Mouse (Mus musculus): ENCODE data around the gene Crygc. TPM values are rescaled to one million over a fixed set of nuclear protein-coding genes. Genes with fewer than 3 reads are reported as not detected.

Gene Crygc
- polyA plus RNA-seq, 1 experiment from 2014 or later = not detected

GRCm38 (mm10) chr1:65103273-65103672, 29.8 kb upstream of the Crygc start, which contains the start of gene Cryga:
TSS of gene Cryga (minus strand) at chr1:65103373.
- 90% methylated on average over 11 of the region's 11 CpGs for WGBS
- Histone ChIP-seq H3K9me3 (no peaks in the 10 kb centered on the region), H3K4me2 (no peak within 1 kb of the TSS), H3K4me1 (no peaks in the 10 kb centered on the region), H3K9ac (no peak within 1 kb of the TSS), H3K36me3 (no peaks in the 10 kb centered on the region), H3K27me3 (no peaks in the 10 kb centered on the region), H3K27ac (no peak within 1 kb of the TSS), H3K4me3 (no peak within 1 kb of the TSS)
- no peak for ATAC-seq (ENCODE audit: insufficient number of reproducible peaks, insufficient read depth, low FRiP score, low TSS enrichment, low read depth)

GRCm38 (mm10) chr1:65096953-65097352, 23.5 kb upstream of the Crygc start:
- no peaks in the 10 kb centered on the region for H3K36me3 ChIP-seq
- H3K9ac ChIP-seq = no peak overlapping the region
- no peaks in the 10 kb centered on the region for H3K27me3 ChIP-seq
- 83% methylated on average over 3 of the region's 3 CpGs for WGBS
- H3K9me3 ChIP-seq = no peaks in the 10 kb centered on the region
- no peak overlapping the region for H3K4me2 ChIP-seq
- no peak; the same call in 1 of the 2 replicates for ATAC-seq (ENCODE audit: insufficient number of reproducible peaks, insufficient read depth, low FRiP score, low TSS enrichment, low read depth)
- H3K4me1 ChIP-seq = no peaks in the 10 kb centered on the region
- no peak overlapping the region for H3K4me3 ChIP-seq
- H3K27ac ChIP-seq = no peak overlapping the region

DNA sequence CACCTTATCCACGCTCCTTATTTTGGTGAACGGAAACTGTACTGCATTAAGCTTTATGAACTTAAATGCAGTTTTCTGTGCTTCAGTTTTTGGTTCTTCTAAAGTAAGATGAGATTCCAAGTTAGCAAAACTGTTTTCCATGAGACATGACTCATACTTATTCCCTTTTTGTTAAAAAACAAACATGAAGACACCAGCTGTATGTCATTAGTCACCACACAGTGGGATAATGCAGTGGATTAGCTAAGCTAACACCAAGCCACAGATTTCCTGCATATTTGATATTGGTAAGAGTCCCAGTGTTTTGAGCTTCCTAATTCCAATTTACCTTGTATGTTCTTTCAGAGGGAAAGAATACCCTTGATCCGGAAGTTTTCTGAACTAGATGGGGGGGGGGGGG, 18.1 kb upstream of the Crygc start:
- H3K27me3 ChIP-seq = no peaks in the 10 kb centered on the region
- no peaks in the 10 kb centered on the region for H3K4me1 ChIP-seq
- WGBS = 78% methylated on average over 3 of the region's 3 CpGs
- H3K36me3 ChIP-seq = no peaks in the 10 kb centered on the region
- H3K27ac ChIP-seq = no peak overlapping the region
- no peaks in the 10 kb centered on the region for H3K9me3 ChIP-seq
- no peak overlapping the region for H3K9ac ChIP-seq
- H3K4me3 ChIP-seq = no peak overlapping the region
- no peak overlapping the region for H3K4me2 ChIP-seq
- ATAC-seq (ENCODE audit: insufficient number of reproducible peaks, insufficient read depth, low FRiP score, low TSS enrichment, low read depth) = no peak

- Histone ChIP-seq H3K4me1 (no peaks in the 10 kb centered on the region), H3K27ac (no peak overlapping the region), H3K27me3 (no peaks in the 10 kb centered on the region), H3K9ac (no peak overlapping the region), H3K4me3 (no peak overlapping the region), H3K4me2 (no peak overlapping the region), H3K36me3 (no peaks in the 10 kb centered on the region), H3K9me3 (no peaks in the 10 kb centered on the region)
- ATAC-seq (ENCODE audit: insufficient number of reproducible peaks, insufficient read depth, low FRiP score, low TSS enrichment, low read depth) = no peak
- WGBS = 70% methylated on average over 2 of the region's 2 CpGs
Measured at GRCm38 (mm10) chr1:65090370-65090769, 16.9 kb upstream of the Crygc start.

GRCm38 (mm10) chr1:65088567-65089356, 15.3 kb upstream of the Crygc start:
- 72% methylated on average over 6 of the region's 6 CpGs for WGBS
- no peaks in the 10 kb centered on the region for H3K9me3 ChIP-seq
- H3K9ac ChIP-seq = no peak overlapping the region
- no peak overlapping the region for H3K4me3 ChIP-seq
- no peaks in the 10 kb centered on the region for H3K4me1 ChIP-seq
- H3K36me3 ChIP-seq = no peaks in the 10 kb centered on the region
- no peak overlapping the region for H3K27ac ChIP-seq
- H3K4me2 ChIP-seq = no peak overlapping the region
- ATAC-seq (ENCODE audit: insufficient number of reproducible peaks, insufficient read depth, low FRiP score, low TSS enrichment, low read depth) = no peak
- no peaks in the 10 kb centered on the region for H3K27me3 ChIP-seq

GRCm38 (mm10) chr1:65082188-65082587, 8.7 kb upstream of the Crygc start, which contains the start of gene Crygb:
TSS of gene Crygb (minus strand) at chr1:65082288.
- Histone ChIP-seq H3K27ac (no peak within 1 kb of the TSS), H3K9ac (no peak within 1 kb of the TSS), H3K4me2 (peak within 1 kb of the TSS; percentile 26; the same call in 1 of the 2 replicates), H3K27me3 (no peaks in the 10 kb centered on the region), H3K4me1 (0 out of 2 replicates have a peak, but pooled peaks cover 3% of the 10 kb centered on the region), H3K4me3 (no peak within 1 kb of the TSS), H3K36me3 (no peaks in the 10 kb centered on the region), H3K9me3 (no peaks in the 10 kb centered on the region)
- ATAC-seq (ENCODE audit: insufficient number of reproducible peaks, insufficient read depth, low FRiP score, low TSS enrichment, low read depth) = no peak
- 22% methylated on average over 7 of the region's 7 CpGs for WGBS

DNA sequence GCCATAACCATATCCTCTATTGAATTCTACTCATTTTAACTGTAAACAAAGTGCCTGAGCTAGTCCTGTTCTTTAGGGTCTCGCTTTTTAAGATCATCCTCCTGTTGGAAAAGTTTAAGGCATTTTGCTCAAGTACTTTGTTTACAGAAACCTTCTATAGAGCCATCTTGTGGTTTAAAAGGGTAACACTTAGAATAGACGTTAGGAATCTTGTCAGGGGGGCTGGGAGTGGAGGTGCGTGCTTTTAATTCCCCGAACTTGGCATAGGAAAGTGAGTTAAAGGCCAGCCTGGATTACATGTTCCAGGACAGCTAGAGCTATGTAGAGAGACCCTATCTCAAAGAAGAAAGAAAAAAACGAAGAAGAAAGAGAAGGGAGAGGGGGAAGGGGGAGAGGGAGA, 2.1 kb upstream of the Crygc start:
- no peaks in the 10 kb centered on the region for H3K36me3 ChIP-seq
- no peaks in the 10 kb centered on the region for H3K27me3 ChIP-seq

GRCm38 (mm10) chr1:65067842-65068241, 5.6 kb downstream of the Crygc start:
- Histone ChIP-seq H3K27ac (no peak overlapping the region), H3K27me3 (no peaks in the 10 kb centered on the region), H3K4me3 (no peak overlapping the region), H3K4me2 (no peak overlapping the region), H3K36me3 (no peaks in the 10 kb centered on the region), H3K9ac (no peak overlapping the region), H3K9me3 (no peaks in the 10 kb centered on the region), H3K4me1 (no peaks in the 10 kb centered on the region)
- ATAC-seq (ENCODE audit: insufficient number of reproducible peaks, insufficient read depth, low FRiP score, low TSS enrichment, low read depth) = no peak

More for the DNA sequence above, 2.1 kb upstream of the Crygc start:
- Histone ChIP-seq H3K4me1 (no peaks in the 10 kb centered on the region), H3K9me3 (no peaks in the 10 kb centered on the region), H3K4me2 (no peak overlapping the region), H3K27ac (no peak overlapping the region), H3K9ac (no peak overlapping the region), H3K4me3 (no peak overlapping the region)
- no peak for ATAC-seq (ENCODE audit: insufficient number of reproducible peaks, insufficient read depth, low FRiP score, low TSS enrichment, low read depth)
- 13% methylated on average over 5 of the region's 5 CpGs for WGBS

DNA sequence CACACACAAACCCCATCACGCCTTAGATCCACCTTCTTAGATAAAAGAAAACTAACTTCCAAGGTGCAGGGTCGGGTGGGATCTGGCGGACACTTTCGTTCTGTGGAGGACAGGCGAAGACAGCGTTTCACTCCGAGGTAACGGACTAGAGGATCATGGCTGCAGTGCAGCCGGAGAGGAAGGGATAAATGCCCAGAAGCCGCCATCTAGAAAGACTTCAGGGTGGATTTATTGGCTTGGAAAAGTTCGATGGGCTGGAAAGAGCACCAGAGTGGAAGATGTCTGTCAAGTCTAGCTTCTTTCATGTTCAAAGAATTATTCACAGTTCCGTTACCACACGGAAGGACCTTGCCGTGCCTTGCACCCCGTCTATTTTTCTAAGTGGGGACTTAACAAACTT, 9.3 kb downstream of the Crygc start:
- H3K4me2 ChIP-seq = no peak overlapping the region
- H3K27me3 ChIP-seq = no peaks in the 10 kb centered on the region
- no peak for ATAC-seq (ENCODE audit: insufficient number of reproducible peaks, insufficient read depth, low FRiP score, low TSS enrichment, low read depth)
- H3K9me3 ChIP-seq = no peaks in the 10 kb centered on the region
- 90% methylated on average over 15 of the region's 15 CpGs for WGBS
- H3K36me3 ChIP-seq = no peaks in the 10 kb centered on the region
- no peak overlapping the region for H3K9ac ChIP-seq
- no peak overlapping the region for H3K27ac ChIP-seq
- H3K4me3 ChIP-seq = no peak overlapping the region
- H3K4me1 ChIP-seq = no peaks in the 10 kb centered on the region

DNA sequence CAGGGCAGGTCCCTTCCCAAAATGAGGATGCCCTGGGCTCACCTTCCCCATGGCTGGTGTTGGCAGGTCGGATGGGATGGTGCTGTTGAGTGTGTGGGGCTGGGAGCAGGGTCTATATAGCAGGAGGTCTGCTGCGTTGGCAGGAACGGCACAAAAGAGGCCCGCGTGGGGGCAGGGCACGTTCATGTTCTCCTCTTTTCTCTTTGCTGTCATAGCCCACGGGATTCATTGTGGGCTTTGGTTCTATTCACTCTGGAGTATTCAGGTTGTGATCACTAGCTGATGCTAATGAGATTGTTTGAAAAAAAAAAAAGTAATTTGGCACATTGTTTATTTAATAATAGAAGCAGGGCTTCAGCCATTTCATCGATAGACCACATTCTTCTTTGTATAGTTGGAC, 10.1 kb downstream of the Crygc start, which contains the start of gene Crygd:
Gene Crygd, minus strand, starts transcription at position 101 of the 400 bp plus-strand sequence.
- Histone ChIP-seq H3K36me3 (no peaks in the 10 kb centered on the region), H3K27me3 (no peaks in the 10 kb centered on the region), H3K27ac (no peak within 1 kb of the TSS), H3K9ac (no peak within 1 kb of the TSS), H3K4me2 (no peak within 1 kb of the TSS), H3K4me1 (no peaks in the 10 kb centered on the region), H3K4me3 (no peak within 1 kb of the TSS), H3K9me3 (no peaks in the 10 kb centered on the region)
- ATAC-seq (ENCODE audit: insufficient number of reproducible peaks, insufficient read depth, low FRiP score, low TSS enrichment, low read depth) = no peak
- WGBS = 87% methylated on average over 8 of the region's 8 CpGs

DNA sequence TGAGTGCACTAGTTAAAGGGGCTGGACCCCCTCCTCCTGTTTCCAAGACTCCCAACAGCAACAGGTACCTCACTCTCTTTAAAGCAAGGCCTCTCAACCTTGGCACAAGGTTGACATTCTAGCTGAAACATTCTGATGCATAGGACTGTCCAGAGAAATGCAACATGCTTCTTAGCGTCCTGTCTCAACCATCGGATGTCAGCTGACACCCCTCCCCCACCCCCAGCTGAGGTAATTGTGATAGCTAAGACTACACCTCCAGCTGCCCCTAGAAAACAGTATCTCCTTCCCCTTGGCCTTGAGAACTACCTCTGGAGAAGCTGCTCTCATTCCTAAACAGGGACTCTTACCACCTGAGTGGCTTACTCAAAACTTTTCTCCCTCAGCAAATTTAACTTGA, 21.3 kb downstream of the Crygc start:
- H3K9me3 ChIP-seq = no peaks in the 10 kb centered on the region
- H3K9ac ChIP-seq = no peak overlapping the region
- 24% methylated on average over 2 of the region's 2 CpGs for WGBS
- ATAC-seq (ENCODE audit: insufficient number of reproducible peaks, insufficient read depth, low FRiP score, low TSS enrichment, low read depth) = no peak
- no peak overlapping the region for H3K4me2 ChIP-seq
- no peaks in the 10 kb centered on the region for H3K36me3 ChIP-seq
- no peak overlapping the region for H3K27ac ChIP-seq
- H3K4me3 ChIP-seq = no peak overlapping the region
- H3K27me3 ChIP-seq = no peaks in the 10 kb centered on the region
- no peaks in the 10 kb centered on the region for H3K4me1 ChIP-seq

GRCm38 (mm10) chr1:65051696-65052095, 21.8 kb downstream of the Crygc start:
- Histone ChIP-seq H3K27me3 (no peaks in the 10 kb centered on the region), H3K4me2 (no peak overlapping the region), H3K27ac (no peak overlapping the region), H3K4me1 (no peaks in the 10 kb centered on the region), H3K9ac (no peak overlapping the region), H3K9me3 (no peaks in the 10 kb centered on the region), H3K4me3 (no peak overlapping the region), H3K36me3 (no peaks in the 10 kb centered on the region)
- WGBS = 57% methylated on average over 7 of the region's 7 CpGs
- no peak for ATAC-seq (ENCODE audit: insufficient number of reproducible peaks, insufficient read depth, low FRiP score, low TSS enrichment, low read depth)
